Mouse (Mus musculus) G1E-ER4 (cell line): Measurements from ENCODE around the gene Oas2. TPM values are rescaled to one million over a fixed set of nuclear protein-coding genes. Genes with fewer than 3 reads are reported as not detected.

ENCODE experiments used
- GATA1 ChIP-seq: IDR thresholded peaks from one replicate; pipeline ENCODE4 v1.8.0; 2012; ENCODE audit warnings: low read length, inconsistent platforms
- polyA plus RNA-seq: library from polyadenylated mRNA; stranded (reverse); fragments of >175 nt; gene quantifications from 2 replicates; pipeline ENCODE4 v1.2.3, GENCODE M21; 2012

The Oas2 gene
- polyA plus RNA-seq, 1 experiment: not detected

GRCm38 (mm10) chr5:120706541-120706940 is 43.1 kb downstream of the Oas2 start:
- no peak for TF ChIP-seq GATA1

GRCm38 (mm10) chr5:120704421-120704820 is 45.2 kb downstream of the Oas2 start:
- no peak for TF ChIP-seq GATA1

GRCm38 (mm10) chr5:120703660-120704059 is 46.0 kb downstream of the Oas2 start:
- no peak for TF ChIP-seq GATA1

- TF ChIP-seq GATA1: no peak
Measured at GRCm38 (mm10) chr5:120702969-120703368, 46.7 kb downstream of the Oas2 start.

GRCm38 (mm10) chr5:120702421-120702820 is 47.2 kb downstream of the Oas2 start:
- no peak for TF ChIP-seq GATA1

DNA sequence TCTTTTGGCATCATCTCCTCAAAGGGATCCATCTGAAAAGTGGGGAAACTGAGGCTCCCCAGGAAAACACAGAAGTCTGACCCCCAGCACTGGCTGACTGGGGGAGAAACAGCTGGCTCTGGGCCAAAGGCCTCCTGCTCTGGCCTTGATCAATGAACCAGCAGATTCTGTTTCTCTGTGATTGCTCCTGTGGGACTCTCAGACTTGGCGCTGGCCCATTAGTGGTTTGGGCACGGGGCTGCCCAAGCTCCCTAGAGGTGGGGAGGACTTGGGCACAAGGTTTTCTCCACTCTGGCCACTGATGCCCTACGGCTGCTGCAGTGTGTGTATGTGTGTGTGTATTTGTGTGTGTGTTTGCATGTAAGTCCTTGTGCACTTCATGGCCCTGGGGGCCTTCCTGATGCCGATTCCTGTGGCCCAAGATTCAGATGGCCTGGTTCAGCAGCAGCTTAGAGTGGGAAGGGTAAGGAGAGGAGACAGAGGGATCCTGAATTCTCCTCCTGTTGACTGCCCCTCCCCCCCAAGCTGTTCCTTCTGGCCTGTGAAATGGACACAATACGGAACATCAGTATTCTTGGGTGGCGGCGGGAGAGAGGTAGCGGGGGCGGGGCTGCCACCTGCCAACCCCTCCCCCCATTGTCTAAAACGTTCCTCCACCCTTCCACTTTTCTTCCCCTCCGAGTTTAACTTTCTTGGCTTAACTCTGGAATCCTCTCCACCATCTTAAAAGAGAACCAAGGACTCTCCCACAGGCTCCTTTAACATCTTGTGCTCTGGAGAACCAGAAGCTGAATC is 48.5 kb downstream of the Oas2 start:
- TF ChIP-seq GATA1: no peak

- TF ChIP-seq GATA1: no peak
Measured at GRCm38 (mm10) chr5:120698801-120699391, 50.8 kb downstream of the Oas2 start.

- no peak for TF ChIP-seq GATA1
Measured at GRCm38 (mm10) chr5:120698181-120698580, 51.5 kb downstream of the Oas2 start.

DNA sequence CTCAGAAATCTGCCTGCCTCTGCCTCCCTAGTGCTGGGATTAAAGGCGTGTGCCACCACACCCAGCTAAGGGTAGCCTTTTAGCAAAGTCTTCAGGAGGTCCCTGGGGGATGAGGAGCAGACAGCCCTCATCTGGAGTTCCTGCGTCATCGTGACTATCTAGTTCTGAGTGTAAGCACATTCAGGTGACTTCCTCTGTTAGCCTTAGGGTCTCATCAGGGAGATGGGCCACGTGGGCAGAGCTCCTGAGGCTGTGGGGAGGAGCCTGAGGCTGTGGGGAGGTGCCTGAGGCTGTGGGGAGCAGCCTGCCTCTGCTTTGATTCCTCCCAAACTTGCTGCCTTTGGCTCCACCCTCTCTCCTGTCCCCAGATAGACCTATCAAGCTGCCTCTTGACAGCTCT is 52.8 kb downstream of the Oas2 start:
- TF ChIP-seq GATA1: no peak

DNA sequence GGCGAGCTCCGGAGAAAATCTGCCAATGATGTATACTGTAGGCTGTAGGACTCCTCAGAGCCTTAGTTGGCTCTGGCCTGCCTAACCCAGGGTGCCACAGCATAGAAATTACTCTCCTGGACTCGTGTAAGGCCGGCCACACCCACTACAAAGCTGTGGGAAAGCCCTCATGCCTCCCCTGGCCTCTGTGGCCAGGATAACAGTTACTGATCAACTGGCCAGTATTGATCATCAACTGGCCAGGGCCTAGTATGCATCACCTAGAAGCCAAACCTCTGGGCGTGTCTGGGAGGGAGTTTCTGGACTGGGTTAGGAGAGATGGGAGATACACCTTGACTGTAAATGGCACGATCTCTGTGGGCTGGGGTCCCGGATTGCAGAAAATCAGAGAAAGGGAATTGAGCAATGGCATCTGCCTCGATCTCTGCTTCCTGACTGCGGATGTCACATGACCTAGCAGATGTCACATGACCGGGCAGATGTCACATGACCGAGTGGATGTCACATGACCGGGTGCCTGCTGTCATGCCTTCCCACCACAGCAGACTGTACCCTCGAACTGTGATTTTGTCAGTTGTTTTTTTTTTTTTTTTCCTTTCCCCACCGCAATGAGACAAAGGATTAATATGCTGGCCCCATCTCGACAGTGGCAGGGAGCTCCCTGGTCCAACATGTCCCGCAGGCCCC is 53.5 kb downstream of the Oas2 start:
- TF ChIP-seq GATA1: no peak

DNA sequence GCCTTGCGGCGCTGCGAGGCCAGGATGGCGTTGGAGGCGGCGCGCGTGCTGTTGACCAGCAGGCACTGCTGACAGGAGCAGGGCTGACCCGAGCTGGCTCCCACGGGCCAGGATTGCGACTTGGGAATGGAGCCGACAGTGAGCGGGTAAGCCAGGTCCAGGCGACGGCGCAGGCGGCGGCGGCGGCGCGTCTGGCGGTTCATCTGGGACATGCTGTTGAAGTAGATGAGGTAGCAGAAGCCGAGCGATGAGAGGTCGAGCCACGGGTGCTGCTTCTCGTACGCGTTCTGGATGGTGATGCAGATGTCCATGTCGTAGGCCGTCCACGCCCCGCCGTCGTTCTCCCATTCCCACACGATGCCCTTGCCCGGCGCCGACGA is 55.0 kb downstream of the Oas2 start:
- no peak for TF ChIP-seq GATA1

DNA sequence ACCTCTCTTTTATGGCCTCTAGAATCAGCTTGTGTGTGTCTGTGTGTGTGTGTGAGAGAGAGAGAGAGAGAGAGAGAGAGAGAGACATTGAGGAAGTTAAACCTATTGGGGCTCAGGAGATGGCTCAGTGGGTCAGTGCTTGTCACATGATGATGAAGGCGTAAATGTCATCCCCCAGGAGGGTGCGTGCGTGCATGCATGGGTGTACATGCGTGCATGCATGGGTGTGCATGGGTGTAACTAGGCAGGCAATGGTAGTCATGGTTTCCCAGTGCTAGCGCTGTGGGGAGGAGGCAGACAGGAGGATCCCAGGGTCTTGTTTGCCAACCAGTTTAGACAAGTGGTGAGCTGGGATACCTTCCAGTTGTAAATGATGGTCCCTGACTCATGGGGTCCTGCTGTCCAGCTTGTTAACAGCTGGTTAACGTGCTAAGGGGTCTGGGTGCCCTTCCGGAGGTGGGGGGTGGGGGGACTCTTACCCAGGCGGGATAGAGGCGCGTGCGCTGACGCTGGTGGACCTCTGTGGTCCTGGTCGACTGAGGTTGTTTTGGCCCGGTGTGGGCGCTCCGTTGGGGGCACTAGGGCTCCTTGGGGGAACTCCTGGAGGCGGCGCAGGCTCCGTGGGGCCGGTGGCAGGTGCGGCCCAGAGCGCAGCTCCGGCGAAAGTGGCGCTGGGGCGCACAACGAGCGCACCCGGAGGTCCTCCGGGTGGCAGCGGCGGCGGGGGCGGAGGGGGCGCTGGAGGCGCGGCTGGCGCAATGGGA is 55.5 kb downstream of the Oas2 start:
- TF ChIP-seq GATA1: no peak

DNA sequence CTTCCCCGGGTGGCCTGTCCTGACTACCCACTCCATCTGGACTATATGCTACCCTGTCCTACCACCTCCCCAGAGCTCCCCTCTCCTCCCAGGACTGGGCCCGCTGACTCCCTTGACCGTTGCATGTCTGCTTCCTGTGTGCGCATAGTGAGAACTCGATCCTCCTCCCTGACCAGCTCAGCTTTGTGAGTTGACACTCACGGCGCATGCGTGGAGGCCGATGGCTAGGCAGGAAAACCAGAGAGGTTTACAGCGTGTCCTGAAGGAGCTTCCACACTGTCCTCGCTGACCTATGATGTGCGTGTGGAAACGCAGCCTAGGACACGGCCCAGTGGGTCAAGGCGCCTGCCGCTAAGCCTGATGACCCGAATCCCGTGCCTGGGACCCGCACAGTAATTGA is 57.6 kb downstream of the Oas2 start:
- TF ChIP-seq GATA1: no peak

GRCm38 (mm10) chr5:120690417-120690816 is 59.2 kb downstream of the Oas2 start:
- TF ChIP-seq GATA1: no peak

DNA sequence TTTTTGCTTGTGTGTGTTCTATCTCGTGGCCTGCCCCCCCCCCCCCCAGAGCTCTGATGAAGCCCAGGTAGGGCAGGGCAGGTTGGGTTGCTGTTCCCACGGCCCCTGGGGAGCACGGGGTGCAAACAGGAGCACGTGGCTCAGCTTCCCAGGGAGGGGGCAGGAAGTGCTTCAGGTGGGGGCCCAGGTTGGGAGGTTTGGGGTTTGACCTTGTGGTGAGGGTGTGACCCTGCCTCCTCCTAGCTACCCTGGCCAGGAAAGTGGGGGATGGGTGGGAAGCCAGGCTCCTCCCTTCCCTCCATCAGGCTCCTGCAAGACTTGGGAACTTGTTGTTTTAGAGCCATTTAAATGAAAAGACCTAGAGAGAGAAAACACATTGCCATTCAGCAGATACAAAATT is 61.2 kb downstream of the Oas2 start:
- TF ChIP-seq GATA1: no peak

- no peak for TF ChIP-seq GATA1
Measured at GRCm38 (mm10) chr5:120687897-120688296, 61.8 kb downstream of the Oas2 start.
